Mouse (Mus musculus) lung, postnatal 0 days (tissue): ENCODE results near the gene Fto.

Experiments used
- CTCF ChIP-seq: IDR thresholded peaks from 2 replicates; pipeline ENCODE4 v1.5.1; 2016; ENCODE audit warnings: antibody characterized with exemption, mild to moderate bottlenecking
- EP300 ChIP-seq: IDR thresholded peaks from 2 replicates; pipeline ENCODE4 v1.6.1; 2016; ENCODE audit warnings: antibody characterized with exemption, mild to moderate bottlenecking, control low read depth

DNA sequence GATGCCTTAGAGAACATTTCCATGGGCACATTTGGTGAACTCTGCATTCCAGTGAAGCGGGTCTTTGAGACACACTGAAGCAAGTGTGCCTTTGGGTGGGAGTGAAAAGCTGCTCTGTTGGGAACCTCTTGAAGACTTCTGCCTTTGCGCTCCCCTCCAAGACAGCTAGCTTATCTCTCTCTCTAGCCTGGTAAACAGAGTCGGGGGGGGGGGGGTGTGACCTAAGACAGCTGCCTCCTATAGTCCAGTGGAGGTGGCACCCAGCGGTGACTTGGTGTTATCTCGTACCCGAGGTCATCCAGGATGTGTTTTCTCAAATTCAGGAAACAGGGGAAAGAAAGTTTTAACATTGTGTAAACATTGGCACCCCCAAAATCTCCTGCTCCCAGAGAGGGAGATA is 204.8 kb downstream of the Fto start:
- TF ChIP-seq EP300 (no peak), CTCF (no peak)
